Mouse (Mus musculus): ENCODE data around the gene Tpt1. TPM values are rescaled to one million over a fixed set of nuclear protein-coding genes. Genes with fewer than 3 reads are reported as not detected.
"Not testable (repeated sequence)": the region's sequence is repeated elsewhere in the genome, so short reads cannot be mapped to it uniquely, and the experiment has no call there.

Tpt1 gene
- polyA plus RNA-seq, 1 experiment from 2014 or later, result 1,141 TPM

- H3K4me1 ChIP-seq (ENCODE audit: control insufficient read depth, insufficient read depth, low read length), result peaks cover 2% of the 10 kb centered on the region; the same call in 1 of the 2 replicates
- H3K4me2 ChIP-seq (ENCODE audit: low read depth, low read length), result no peak overlapping the region
- no peak overlapping the region for H3K27ac ChIP-seq (replicated peaks; ENCODE audit: low read depth, low read length)
- no peaks in the 10 kb centered on the region for H3K27me3 ChIP-seq (ENCODE audit: control insufficient read depth, insufficient read depth, low read length)
- no peaks in the 10 kb centered on the region for H3K36me3 ChIP-seq (replicated peaks; ENCODE audit: control insufficient read depth, insufficient read depth, low read depth, low read length)
- no peaks in the 10 kb centered on the region for H3K9me3 ChIP-seq (replicated peaks; ENCODE audit: control insufficient read depth, low read length)
- no peak overlapping the region for H3K4me3 ChIP-seq (ENCODE audit: low read depth, low read length)
- WGBS, result 45% methylated on average over 3 of the region's 3 CpGs
- ATAC-seq (replicated peaks; ENCODE audit: insufficient number of reproducible peaks, low FRiP score, low TSS enrichment, low read depth), result no peak
- no peak overlapping the region for H3K9ac ChIP-seq (replicated peaks; ENCODE audit: low read length)
- no peak for DNase-seq (ENCODE audit: low spot score)
Measured at GRCm38 (mm10) chr14:75826851-75827410, 18.0 kb upstream of the Tpt1 start.

GRCm38 (mm10) chr14:75828221-75828620, 16.7 kb upstream of the Tpt1 start:
- Histone ChIP-seq H3K27ac (replicated peaks; ENCODE audit: low read depth, low read length) (no peak overlapping the region), H3K4me1 (ENCODE audit: control insufficient read depth, insufficient read depth, low read length) (peaks cover 2% of the 10 kb centered on the region; the same call in 1 of the 2 replicates), H3K9me3 (replicated peaks; ENCODE audit: control insufficient read depth, low read length) (no peaks in the 10 kb centered on the region), H3K36me3 (replicated peaks; ENCODE audit: control insufficient read depth, insufficient read depth, low read depth, low read length) (no peaks in the 10 kb centered on the region), H3K9ac (replicated peaks; ENCODE audit: low read length) (no peak overlapping the region), H3K27me3 (ENCODE audit: control insufficient read depth, insufficient read depth, low read length) (no peaks in the 10 kb centered on the region), H3K4me2 (ENCODE audit: low read depth, low read length) (0 out of 2 replicates have a peak overlapping the region, but pooled peaks have one; percentile 10), H3K4me3 (ENCODE audit: low read depth, low read length) (no peak overlapping the region)
- DNase-seq (ENCODE audit: low spot score) (no peak), ATAC-seq (replicated peaks; ENCODE audit: insufficient number of reproducible peaks, low FRiP score, low TSS enrichment, low read depth) (no peak; the same call in 1 of the 2 replicates)
- WGBS, result 26% methylated on average over 11 of the region's 11 CpGs

GRCm38 (mm10) chr14:75828866-75829806, 15.8 kb upstream of the Tpt1 start:
- Histone ChIP-seq H3K27me3 (ENCODE audit: control insufficient read depth, insufficient read depth, low read length) (no peaks in the 10 kb centered on the region), H3K36me3 (replicated peaks; ENCODE audit: control insufficient read depth, insufficient read depth, low read depth, low read length) (no peaks in the 10 kb centered on the region), H3K4me3 (ENCODE audit: low read depth, low read length) (peak overlapping the region; percentile 21), H3K27ac (replicated peaks; ENCODE audit: low read depth, low read length) (no peak overlapping the region), H3K4me2 (ENCODE audit: low read depth, low read length) (peak overlapping the region; percentile 43), H3K4me1 (ENCODE audit: control insufficient read depth, insufficient read depth, low read length) (peaks cover 2% of the 10 kb centered on the region; the same call in 1 of the 2 replicates), H3K9me3 (replicated peaks; ENCODE audit: control insufficient read depth, low read length) (no peaks in the 10 kb centered on the region), H3K9ac (replicated peaks; ENCODE audit: low read length) (peak overlapping the region; percentile 46; the same call in 1 of the 2 replicates)
- DNase-seq (ENCODE audit: low spot score) (peak; percentile 90), ATAC-seq (replicated peaks; ENCODE audit: insufficient number of reproducible peaks, low FRiP score, low TSS enrichment, low read depth) (no peak)
- 7% methylated on average over 32 of the region's 32 CpGs for WGBS

- not testable (repeated sequence) for H3K36me3 ChIP-seq (replicated peaks; ENCODE audit: control insufficient read depth, insufficient read depth, low read depth, low read length); H3K4me3 ChIP-seq (ENCODE audit: low read depth, low read length); H3K4me1 ChIP-seq (ENCODE audit: control insufficient read depth, insufficient read depth, low read length); H3K4me2 ChIP-seq (ENCODE audit: low read depth, low read length); H3K27ac ChIP-seq (replicated peaks; ENCODE audit: low read depth, low read length); H3K9ac ChIP-seq (replicated peaks; ENCODE audit: low read length); H3K27me3 ChIP-seq (ENCODE audit: control insufficient read depth, insufficient read depth, low read length); ATAC-seq (replicated peaks; ENCODE audit: insufficient number of reproducible peaks, low FRiP score, low TSS enrichment, low read depth); H3K9me3 ChIP-seq (replicated peaks; ENCODE audit: control insufficient read depth, low read length); DNase-seq (ENCODE audit: low spot score)
- WGBS, result 61% methylated on average over 14 of the region's 14 CpGs
Measured at GRCm38 (mm10) chr14:75829817-75830216, 15.1 kb upstream of the Tpt1 start.

DNA sequence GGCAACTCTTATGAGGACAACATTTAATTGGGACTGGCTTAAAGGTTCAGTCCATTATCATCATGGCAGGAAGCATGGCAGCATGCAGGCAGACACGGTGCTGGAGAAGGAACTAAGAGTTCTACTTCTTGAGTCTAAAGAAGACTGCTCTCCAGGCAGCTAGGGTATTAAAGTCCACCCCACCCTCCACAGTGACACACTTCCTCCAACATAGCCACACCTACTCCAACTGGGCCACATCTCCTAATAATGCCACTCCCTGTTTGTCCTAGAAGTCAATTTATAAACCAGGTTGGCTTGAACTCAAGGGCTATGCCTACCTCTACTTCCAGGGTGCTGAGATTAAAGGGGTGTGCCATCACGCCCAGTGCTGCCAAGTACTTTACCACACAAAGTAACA, 12.9 kb upstream of the Tpt1 start:
- Histone ChIP-seq H3K4me1 (ENCODE audit: control insufficient read depth, insufficient read depth, low read length) (peaks cover 2% of the 10 kb centered on the region; the same call in 1 of the 2 replicates), H3K27ac (replicated peaks; ENCODE audit: low read depth, low read length) (no peak overlapping the region), H3K4me2 (ENCODE audit: low read depth, low read length) (no peak overlapping the region), H3K36me3 (replicated peaks; ENCODE audit: control insufficient read depth, insufficient read depth, low read depth, low read length) (no peaks in the 10 kb centered on the region), H3K27me3 (ENCODE audit: control insufficient read depth, insufficient read depth, low read length) (no peaks in the 10 kb centered on the region), H3K9me3 (replicated peaks; ENCODE audit: control insufficient read depth, low read length) (no peaks in the 10 kb centered on the region), H3K4me3 (ENCODE audit: low read depth, low read length) (no peak overlapping the region), H3K9ac (replicated peaks; ENCODE audit: low read length) (no peak overlapping the region)
- DNase-seq (ENCODE audit: low spot score) (no peak), ATAC-seq (replicated peaks; ENCODE audit: insufficient number of reproducible peaks, low FRiP score, low TSS enrichment, low read depth) (no peak)
- WGBS, result 96% methylated on average over 2 of the region's 2 CpGs

DNA sequence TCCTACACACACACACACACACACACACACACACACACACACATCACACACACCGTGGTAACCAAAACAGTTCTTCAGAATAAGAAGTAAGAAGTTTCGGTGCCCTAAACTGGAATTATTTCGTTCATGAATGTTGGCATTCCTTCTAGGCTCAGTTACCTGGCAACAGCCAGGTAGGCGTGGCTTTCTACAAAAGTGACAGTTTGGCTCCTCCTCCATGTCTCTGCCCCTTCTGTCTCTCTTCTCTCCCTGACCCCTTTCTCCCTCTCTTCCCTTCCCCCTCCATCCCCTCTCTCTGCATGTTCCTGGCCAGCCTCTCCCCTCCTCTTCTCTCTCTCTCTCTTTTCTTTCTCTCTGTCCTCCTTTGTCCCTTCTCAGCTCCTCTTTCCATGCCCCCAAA, 11.9 kb upstream of the Tpt1 start:
- 24% methylated on average over 4 of the region's 4 CpGs for WGBS
- Histone ChIP-seq H3K27me3 (ENCODE audit: control insufficient read depth, insufficient read depth, low read length) (no peaks in the 10 kb centered on the region), H3K36me3 (replicated peaks; ENCODE audit: control insufficient read depth, insufficient read depth, low read depth, low read length) (no peaks in the 10 kb centered on the region), H3K27ac (replicated peaks; ENCODE audit: low read depth, low read length) (peak overlapping the region; percentile 87; the same call in 1 of the 2 replicates), H3K9me3 (replicated peaks; ENCODE audit: control insufficient read depth, low read length) (no peaks in the 10 kb centered on the region), H3K4me1 (ENCODE audit: control insufficient read depth, insufficient read depth, low read length) (peaks cover 2% of the 10 kb centered on the region; the same call in 1 of the 2 replicates), H3K9ac (replicated peaks; ENCODE audit: low read length) (peak overlapping the region; percentile 26; the same call in 1 of the 2 replicates), H3K4me2 (ENCODE audit: low read depth, low read length) (peak overlapping the region; percentile 72), H3K4me3 (ENCODE audit: low read depth, low read length) (no peak overlapping the region)
- DNase-seq (ENCODE audit: low spot score) (no peak), ATAC-seq (replicated peaks; ENCODE audit: insufficient number of reproducible peaks, low FRiP score, low TSS enrichment, low read depth) (no peak)

DNA sequence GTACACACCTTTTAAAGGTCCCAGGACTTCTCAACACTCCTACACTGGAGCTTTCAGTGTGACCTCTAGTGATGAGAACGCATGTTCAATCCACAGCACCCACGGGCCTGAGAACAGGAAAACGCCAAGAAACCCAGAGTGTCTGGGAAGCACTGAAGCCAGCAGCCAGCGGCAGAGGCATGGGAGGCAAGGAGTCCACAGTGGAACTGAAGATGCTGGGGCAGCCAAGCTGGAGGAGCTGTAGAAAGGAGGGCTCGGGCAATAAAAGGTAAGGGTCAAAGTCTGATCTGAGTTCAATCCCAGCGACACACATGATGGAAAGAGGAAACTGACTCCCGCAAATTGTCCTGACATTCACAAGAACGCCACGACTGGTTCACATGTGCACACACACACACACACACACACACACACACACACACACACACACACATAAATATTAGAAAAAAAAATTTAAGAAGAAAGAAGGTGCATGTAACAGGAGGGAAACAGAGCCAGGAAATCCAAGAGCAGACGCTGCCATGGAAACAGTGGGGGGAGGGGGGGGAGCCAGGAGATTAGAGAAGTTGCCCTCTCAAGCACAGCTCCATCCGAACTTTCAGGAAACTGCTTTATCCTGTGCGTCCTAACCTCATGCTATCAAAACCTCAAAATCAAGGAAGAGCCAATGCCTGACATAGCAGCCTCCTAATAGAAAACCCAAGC, 11.2 kb upstream of the Tpt1 start:
- peak overlapping the region; percentile 87 for H3K27ac ChIP-seq (replicated peaks; ENCODE audit: low read depth, low read length)
- WGBS, result 7% methylated on average over 12 of the region's 12 CpGs
- DNase-seq (ENCODE audit: low spot score), result no peak
- H3K4me3 ChIP-seq (ENCODE audit: low read depth, low read length), result peak overlapping the region; percentile 39
- no peaks in the 10 kb centered on the region for H3K4me1 ChIP-seq (ENCODE audit: control insufficient read depth, insufficient read depth, low read length)
- no peaks in the 10 kb centered on the region for H3K9me3 ChIP-seq (replicated peaks; ENCODE audit: control insufficient read depth, low read length)
- no peaks in the 10 kb centered on the region for H3K36me3 ChIP-seq (replicated peaks; ENCODE audit: control insufficient read depth, insufficient read depth, low read depth, low read length)
- peak overlapping the region; percentile 72 for H3K4me2 ChIP-seq (ENCODE audit: low read depth, low read length)
- ATAC-seq (replicated peaks; ENCODE audit: insufficient number of reproducible peaks, low FRiP score, low TSS enrichment, low read depth), result 0 out of 2 replicates have a peak, but pooled peaks have one; percentile 8
- H3K9ac ChIP-seq (replicated peaks; ENCODE audit: low read length), result peak overlapping the region; percentile 35
- H3K27me3 ChIP-seq (ENCODE audit: control insufficient read depth, insufficient read depth, low read length), result no peaks in the 10 kb centered on the region
